Mouse (Mus musculus) liver, embryonic 14.5 days (tissue): ENCODE measurements around the gene Cxcr3. TPM values are rescaled to one million over a fixed set of nuclear protein-coding genes. Genes with fewer than 3 reads are reported as not detected.

Experiments
- ATAC-seq: fragments of 200-750 bp; cut with Nextera tagmentation; 2 replicates; pipeline ENCODE4 v1.8.0; 2017; ENCODE audit warnings: moderate number of reproducible peaks, mild to moderate bottlenecking, moderate library complexity; ENCODE audit not compliant: insufficient read depth
- DNase-seq, 3 experiments: peaks; one replicate each; pipeline ENCODE4 v3.0.0-alpha.2; 2012 to 2013; ENCODE audit warnings: low read depth in 3 of 3, low spot score in 3 of 3
- H3K27ac ChIP-seq: fragments of 300-500 bp; sonication (generic); 2 replicates; pipeline ENCODE4 v1.5.1; 2014; ENCODE audit warnings: moderate library complexity, mild to moderate bottlenecking, control low read depth, inconsistent platforms
- H3K27me3 ChIP-seq: fragments of 300-500 bp; sonication (generic); 2 replicates; pipeline ENCODE4 v1.6.1; 2014; ENCODE audit warnings: mild to moderate bottlenecking, low read length, moderate library complexity; ENCODE audit not compliant: control insufficient read depth, insufficient read depth
- H3K36me3 ChIP-seq: fragments of 300-500 bp; sonication (generic); replicated peaks from 2 replicates; pipeline ENCODE4 v1.6.1; 2014; ENCODE audit warnings: low read depth; ENCODE audit not compliant: control insufficient read depth, insufficient read depth
- H3K4me1 ChIP-seq, 2 experiments: fragments of 200-500 bp in 1 of 2; fragments of 300-500 bp in 1 of 2; sonication (generic) in 1 of 2; replicated peaks; 2 replicates each; pipeline ENCODE4 v1.6.1; 2012 to 2014; ENCODE audit warnings: antibody characterized with exemption in 1 of 2, inconsistent platforms in 1 of 2, low read length in 1 of 2; ENCODE audit not compliant: control insufficient read depth in 2 of 2, insufficient read depth in 2 of 2
- H3K4me2 ChIP-seq: fragments of 300-500 bp; sonication (generic); 2 replicates; pipeline ENCODE4 v1.6.1; 2014; ENCODE audit warnings: low read depth, mild to moderate bottlenecking, control low read depth, moderate library complexity
- H3K4me3 ChIP-seq, 2 experiments: fragments of 200-500 bp in 1 of 2; fragments of 300-500 bp in 1 of 2; sonication (generic) in 1 of 2; 2 replicates each; pipeline ENCODE4 v1.5.1; 2012 to 2014; ENCODE audit warnings: low read depth in 2 of 2, low read length in 2 of 2, mild to moderate bottlenecking in 2 of 2, control low read depth in 1 of 2, inconsistent platforms in 1 of 2, moderate library complexity in 1 of 2; ENCODE audit not compliant: insufficient read depth in 1 of 2
- H3K9ac ChIP-seq: fragments of 300-500 bp; sonication (generic); replicated peaks from 2 replicates; pipeline ENCODE4 v1.6.1; 2014; ENCODE audit warnings: mild to moderate bottlenecking, control low read depth, moderate library complexity
- H3K9me3 ChIP-seq: fragments of 300-500 bp; sonication (generic); 2 replicates; pipeline ENCODE4 v1.6.1; 2016; ENCODE audit warnings: low read length, mixed read lengths; ENCODE audit not compliant: control insufficient read depth
- CTCF ChIP-seq: IDR thresholded peaks from 2 replicates; pipeline ENCODE4 v1.5.1; 2016; ENCODE audit warnings: antibody characterized with exemption, low read depth, control low read depth
- EP300 ChIP-seq: IDR thresholded peaks from 2 replicates; pipeline ENCODE4 v1.6.1; 2016; ENCODE audit warnings: antibody characterized with exemption, low read depth
- WGBS: fragments of 180-500 bp; shearing (Covaris S2); extraction: QIAGEN DNeasy Blood & Tissue Kit; methylation state at CpG from one replicate; pipeline ENCODE4 v1.1.7; 2014; ENCODE audit not compliant: insufficient replicate concordance; 5-methylcytosine and 5-hydroxymethylcytosine counted together
- polyA plus RNA-seq, 2 experiments: library from polyadenylated mRNA; depleted of rRNA in 1 of 2; stranded (reverse) in 1 of 2; unstranded in 1 of 2; fragments of >200 nt; fragmentation: Nextera tagmentation in 1 of 2; extraction: Ambion mirVana in 1 of 2; gene quantifications; 2 replicates each; pipeline versions ENCODE4 v1.2.1 to v1.2.3; 2012 to 2014

The Cxcr3 gene
- polyA plus RNA-seq, 2 experiments: 0.20 TPM

GRCm38 (mm10) chrX:101765111-101765510, 31.0 kb upstream of the Cxcr3 start:
- TF ChIP-seq CTCF: no peak
- no peak for TF ChIP-seq EP300
- no peaks in the 10 kb centered on the region for H3K27me3 ChIP-seq
- H3K4me1 ChIP-seq: no peaks in the 10 kb centered on the region
- WGBS: 74% methylated on average over 4 of the region's 4 CpGs
- H3K9ac ChIP-seq: no peak overlapping the region
- no peaks in the 10 kb centered on the region for H3K9me3 ChIP-seq
- no peak overlapping the region for H3K4me3 ChIP-seq
- no peak overlapping the region for H3K27ac ChIP-seq
- H3K36me3 ChIP-seq: no peaks in the 10 kb centered on the region
- DNase-seq (no peak), ATAC-seq (no peak)
- no peak overlapping the region for H3K4me2 ChIP-seq

DNA sequence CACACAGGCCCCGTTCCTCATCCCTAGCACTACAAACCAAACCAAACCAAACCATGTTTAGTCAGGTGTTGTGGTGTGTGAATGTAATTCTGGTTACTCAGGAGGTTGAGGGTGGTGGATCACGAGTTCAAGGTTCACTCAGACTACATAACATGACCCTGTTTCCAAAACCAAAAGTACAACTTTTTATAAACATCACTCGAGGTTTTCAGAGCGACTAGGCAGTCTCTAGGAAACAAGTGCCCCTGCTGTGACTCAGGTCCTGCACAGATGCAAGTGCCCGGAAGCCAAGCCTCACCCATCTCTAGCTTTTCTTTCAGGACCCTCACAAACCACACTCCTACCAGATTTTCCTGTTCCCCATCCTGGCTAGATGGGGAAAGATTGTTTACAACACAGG, 30.6 kb upstream of the Cxcr3 start:
- ATAC-seq (no peak), DNase-seq (no peak)
- no peak for TF ChIP-seq EP300
- no peak for TF ChIP-seq CTCF
- Histone ChIP-seq H3K9ac (no peak overlapping the region), H3K27ac (no peak overlapping the region), H3K27me3 (no peaks in the 10 kb centered on the region), H3K9me3 (no peaks in the 10 kb centered on the region), H3K4me2 (no peak overlapping the region), H3K36me3 (no peaks in the 10 kb centered on the region), H3K4me1 (no peaks in the 10 kb centered on the region), H3K4me3 (no peak overlapping the region)
- 42% methylated on average over 5 of the region's 5 CpGs for WGBS

- Histone ChIP-seq H3K27ac (no peak overlapping the region), H3K4me1 (no peaks in the 10 kb centered on the region), H3K4me2 (no peak overlapping the region), H3K27me3 (no peaks in the 10 kb centered on the region), H3K4me3 (no peak overlapping the region), H3K9ac (no peak overlapping the region), H3K36me3 (no peaks in the 10 kb centered on the region), H3K9me3 (no peaks in the 10 kb centered on the region)
- no peak for ATAC-seq
- no peak for DNase-seq
- TF ChIP-seq CTCF (no peak), EP300 (no peak)
- WGBS: 68% methylated on average over 5 of the region's 5 CpGs
Observed at GRCm38 (mm10) chrX:101754478-101754877, 20.4 kb upstream of the Cxcr3 start.

DNA sequence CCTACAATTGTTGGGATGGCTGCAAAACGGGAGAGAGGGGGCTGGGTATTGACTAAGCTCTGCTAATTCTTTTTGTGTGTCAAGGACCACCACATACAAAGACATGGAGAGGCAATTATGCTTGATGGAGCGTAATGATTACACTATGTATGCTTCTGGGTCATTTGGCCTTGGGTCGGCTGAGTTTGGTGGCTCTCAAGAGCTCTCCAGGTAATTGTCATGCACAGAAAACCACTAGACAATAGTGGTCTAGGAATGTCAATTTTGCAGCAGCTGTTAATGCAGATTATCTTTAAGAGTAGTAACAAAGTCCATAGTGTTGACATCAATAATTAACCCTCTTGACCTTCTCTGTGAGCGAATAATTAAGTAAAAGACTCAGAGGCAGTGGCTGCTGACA, 16.1 kb upstream of the Cxcr3 start:
- Histone ChIP-seq H3K9ac (no peak overlapping the region), H3K36me3 (no peaks in the 10 kb centered on the region), H3K27ac (no peak overlapping the region), H3K9me3 (no peaks in the 10 kb centered on the region), H3K4me3 (no peak overlapping the region), H3K4me1 (no peaks in the 10 kb centered on the region), H3K4me2 (no peak overlapping the region), H3K27me3 (no peaks in the 10 kb centered on the region)
- TF ChIP-seq EP300 (no peak), CTCF (no peak)
- ATAC-seq (no peak), DNase-seq (no peak)
- WGBS: 60% methylated on average over 4 of the region's 4 CpGs

- no peak for TF ChIP-seq EP300
- no peak for TF ChIP-seq CTCF
- Histone ChIP-seq H3K36me3 (no peaks in the 10 kb centered on the region), H3K4me2 (no peak overlapping the region), H3K4me1 (no peaks in the 10 kb centered on the region), H3K9me3 (no peaks in the 10 kb centered on the region), H3K27me3 (no peaks in the 10 kb centered on the region; the same call in 1 of the 2 replicates), H3K27ac (no peak overlapping the region), H3K4me3 (no peak overlapping the region), H3K9ac (no peak overlapping the region)
- 27% methylated on average over 1 of the region's 2 CpGs for WGBS
- ATAC-seq: no peak
- DNase-seq: no peak
Observed at GRCm38 (mm10) chrX:101741064-101741433, 7.0 kb upstream of the Cxcr3 start.
